Mouse (Mus musculus): ENCODE data around the gene Sfmbt1. TPM values are rescaled to one million over a fixed set of nuclear protein-coding genes. Genes with fewer than 3 reads are reported as not detected.
A peak's percentile ranks its signal among the peaks of the same experiment; 100 is the strongest.

Sfmbt1 gene
- polyA plus RNA-seq, 1 experiment: 2.9 TPM

DNA sequence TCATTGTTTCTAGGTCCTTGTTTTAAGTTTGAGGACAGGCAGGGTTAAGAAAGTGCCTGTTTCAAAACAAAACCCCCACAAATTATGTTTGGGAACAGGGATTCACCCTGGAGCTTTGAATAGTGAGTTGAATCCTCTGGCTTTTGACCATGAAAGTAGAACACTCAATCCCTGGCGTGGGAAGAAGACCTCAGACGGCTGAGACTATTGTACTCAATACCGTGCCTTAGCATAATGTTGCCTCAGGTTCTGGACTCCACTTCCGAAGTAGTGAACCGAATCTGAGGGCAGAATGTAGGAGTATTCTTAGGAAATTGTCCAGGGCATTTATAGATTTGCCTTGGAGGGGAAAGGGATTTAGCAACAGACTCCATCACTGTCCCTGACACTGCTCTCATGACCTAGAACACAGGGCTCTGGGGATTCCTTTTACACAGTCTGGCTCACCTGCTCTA, 110.4 kb downstream of the Sfmbt1 start:
- peak; percentile 98 for DNase-seq (ENCODE audit: low read depth)

DNA sequence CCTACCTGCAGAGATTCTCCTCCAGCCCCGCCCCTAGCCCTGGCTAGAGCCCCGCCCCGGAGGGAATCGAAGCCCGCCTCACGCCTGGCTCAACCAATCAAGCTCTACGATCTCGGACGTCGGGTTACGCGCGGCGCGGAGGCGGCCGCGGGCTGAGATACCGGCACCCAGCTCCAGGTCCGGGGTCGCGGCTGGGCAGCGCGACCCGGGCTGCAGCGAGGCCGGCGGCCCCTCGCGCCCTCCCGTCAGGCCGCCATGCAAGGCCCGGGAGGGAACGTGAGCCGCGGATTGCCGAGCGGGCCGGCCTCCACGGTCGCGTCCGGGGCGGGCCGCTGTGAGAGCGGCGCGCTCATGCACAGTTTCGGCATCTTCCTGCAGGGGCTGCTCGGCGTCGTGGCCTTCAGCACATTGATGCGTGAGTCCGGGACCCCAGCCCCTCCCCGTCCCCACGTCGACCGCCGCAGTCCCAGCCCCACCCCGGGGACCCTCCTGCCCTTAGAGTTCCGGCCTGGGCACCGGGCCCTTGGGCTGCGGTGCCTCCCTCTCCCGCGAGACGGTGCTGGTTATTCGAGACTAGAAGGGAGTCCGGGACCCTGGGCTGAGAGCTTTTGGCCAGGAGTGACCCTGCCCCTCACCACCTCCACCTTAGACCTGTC, 111.0 kb downstream of the Sfmbt1 start, which contains the start of gene Tmem110:
TSS of gene Tmem110 (plus strand) at position 115 of the 656 bp plus-strand sequence.
- DNase-seq (ENCODE audit: low read depth): no peak

DNA sequence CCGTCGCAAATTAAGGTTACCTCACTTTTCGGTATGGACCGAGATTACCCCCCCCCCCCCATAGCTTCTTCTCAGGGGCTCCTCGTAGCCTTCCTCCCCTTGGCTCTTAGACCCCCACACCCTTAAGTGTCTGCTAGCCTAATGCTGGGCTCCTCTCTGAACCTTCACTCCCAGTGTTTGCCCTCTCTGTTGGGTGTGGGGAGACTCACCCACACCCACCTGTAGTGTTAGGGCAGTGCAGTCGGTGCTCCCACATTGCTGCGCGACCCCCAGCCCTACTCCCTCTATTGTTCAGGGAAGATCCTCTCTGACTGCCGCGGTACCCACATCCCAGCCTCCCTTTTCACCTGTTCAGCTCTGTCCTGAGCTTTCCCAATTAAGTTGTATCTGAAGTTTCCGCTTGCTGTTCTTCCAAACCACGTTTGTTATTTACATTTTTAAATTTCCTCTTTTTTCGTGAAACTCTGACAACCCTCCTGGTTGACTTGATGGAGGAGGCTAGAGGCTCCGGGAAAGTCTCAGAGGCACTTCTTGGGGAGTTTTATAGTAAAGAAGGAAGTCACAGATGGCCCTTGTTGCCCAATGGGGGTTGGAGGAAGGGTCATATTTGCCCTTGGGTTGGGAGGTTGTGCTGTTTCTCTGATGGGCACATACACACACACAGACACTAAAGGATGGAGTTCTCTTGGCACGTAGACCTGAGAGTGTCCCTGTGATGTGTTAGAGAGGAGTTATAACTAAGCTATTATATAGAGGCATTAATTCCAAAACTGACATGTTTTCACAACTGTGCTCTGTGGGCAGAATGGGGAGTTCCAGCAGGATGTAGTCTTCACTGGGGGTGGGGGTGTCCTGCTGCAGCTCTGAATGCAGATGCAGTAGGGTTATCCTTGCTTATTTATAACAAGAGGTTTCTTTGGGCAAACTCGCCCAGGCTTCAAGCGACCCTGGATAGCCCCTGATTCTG, 111.8 kb downstream of the Sfmbt1 start:
- no peak for DNase-seq (ENCODE audit: low read depth)

DNA sequence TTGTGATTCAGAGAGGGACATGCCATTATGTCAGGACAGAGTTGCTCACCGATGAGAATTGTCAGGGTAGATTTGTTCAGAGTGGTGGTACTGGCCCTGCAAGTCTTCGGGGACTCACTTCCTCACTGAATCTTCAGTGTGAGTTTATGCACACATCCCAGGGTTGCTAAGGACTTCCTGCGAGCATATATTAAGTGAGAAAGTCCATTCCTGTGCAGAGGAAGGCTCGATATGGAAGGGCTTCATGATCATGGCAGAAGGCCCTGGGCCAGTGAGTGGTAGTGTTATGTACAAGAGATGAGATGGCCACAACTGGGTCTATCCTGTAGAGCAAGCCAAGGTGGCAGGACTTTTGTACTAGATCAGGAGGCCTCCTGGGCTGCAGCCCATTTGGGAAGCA, 112.8 kb downstream of the Sfmbt1 start:
- DNase-seq (ENCODE audit: low read depth): no peak

DNA sequence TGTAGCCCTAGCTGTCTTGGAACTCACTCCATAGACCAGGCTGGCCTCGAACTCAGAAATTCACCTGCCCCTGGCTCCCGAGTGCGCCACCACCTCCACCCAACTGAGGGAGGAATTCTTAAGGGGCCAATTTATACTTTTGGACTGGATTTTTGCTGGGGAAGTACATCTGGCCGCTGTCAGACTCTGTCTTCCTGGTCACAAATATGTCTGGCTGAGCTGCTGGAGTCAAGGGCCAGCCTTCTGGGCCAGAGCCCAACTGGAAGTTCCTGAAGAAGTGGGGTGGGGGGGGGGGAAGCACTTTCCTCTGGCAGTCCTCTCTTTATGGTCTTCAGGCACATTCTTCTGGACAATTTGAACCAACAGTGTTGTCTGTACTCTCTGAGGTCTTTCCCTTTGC, 113.4 kb downstream of the Sfmbt1 start:
- no peak for DNase-seq (ENCODE audit: low read depth)

DNA sequence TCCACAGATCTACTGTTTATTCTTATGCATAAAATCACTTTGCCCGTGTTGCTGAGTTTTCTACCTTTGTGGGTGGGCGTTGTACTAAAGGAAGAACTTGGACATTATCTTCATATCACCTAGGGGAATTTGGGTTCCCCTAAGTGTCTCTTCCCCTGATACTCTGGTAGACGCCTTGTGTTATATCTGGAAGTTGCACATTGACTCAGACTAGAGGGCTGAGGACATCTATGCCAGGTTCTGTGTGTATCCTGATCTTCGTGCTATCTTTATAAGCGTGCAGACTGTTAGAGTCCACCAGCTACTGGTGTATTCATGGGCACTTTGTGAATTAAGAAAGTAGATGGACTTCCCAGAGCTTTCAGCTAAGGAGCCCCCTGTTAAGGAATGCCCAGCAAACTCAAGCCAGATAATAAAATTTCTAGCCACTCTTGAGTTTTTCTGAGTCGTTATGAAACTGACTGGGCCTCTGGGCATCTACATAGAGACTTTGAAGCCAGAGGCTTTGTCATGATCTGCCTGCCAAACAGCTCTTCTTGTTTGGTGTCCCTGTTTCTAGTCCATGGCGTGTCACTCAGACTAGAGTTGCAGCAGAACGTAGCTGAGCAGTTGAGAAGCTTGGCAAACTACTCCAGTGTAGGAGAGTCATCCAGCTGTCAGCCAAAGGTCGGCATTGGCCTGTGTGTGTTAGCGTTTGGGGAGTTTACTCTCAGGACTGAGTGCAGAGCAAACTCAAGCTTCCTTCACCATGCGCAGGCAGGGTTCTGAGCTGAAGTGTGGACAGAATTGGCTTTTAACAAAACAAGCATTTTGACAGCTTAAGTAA, 114.2 kb downstream of the Sfmbt1 start:
- DNase-seq (ENCODE audit: low read depth): peak; percentile 64

DNA sequence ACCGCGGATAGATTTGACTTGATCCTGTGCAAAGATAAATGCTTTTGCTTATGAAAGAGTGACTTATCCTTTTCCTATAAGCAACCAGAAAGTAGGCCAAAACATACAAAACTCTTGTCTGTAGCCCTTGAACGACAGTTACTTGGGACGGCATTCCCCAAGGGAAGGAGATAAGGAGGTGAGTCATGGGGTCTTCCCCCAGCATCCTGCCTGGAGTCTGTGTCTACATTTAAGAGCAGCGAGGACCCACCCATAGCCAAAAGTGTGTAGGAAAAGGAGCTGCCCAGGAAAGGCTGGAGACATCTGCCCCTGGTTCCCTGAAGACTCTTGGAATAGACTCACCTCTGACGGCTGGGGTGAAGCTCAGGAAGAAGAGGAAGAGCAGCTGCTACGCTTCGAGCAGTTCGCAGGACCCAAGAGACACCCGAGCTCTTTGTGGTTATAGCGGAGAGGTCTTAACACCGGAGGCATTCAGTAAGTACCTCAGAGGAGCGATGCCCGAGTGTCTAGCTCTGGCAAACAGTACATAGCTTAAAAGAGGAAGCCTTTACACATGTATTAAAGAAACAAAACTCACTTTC, 122.9 kb downstream of the Sfmbt1 start:
- DNase-seq (ENCODE audit: low read depth): no peak

DNA sequence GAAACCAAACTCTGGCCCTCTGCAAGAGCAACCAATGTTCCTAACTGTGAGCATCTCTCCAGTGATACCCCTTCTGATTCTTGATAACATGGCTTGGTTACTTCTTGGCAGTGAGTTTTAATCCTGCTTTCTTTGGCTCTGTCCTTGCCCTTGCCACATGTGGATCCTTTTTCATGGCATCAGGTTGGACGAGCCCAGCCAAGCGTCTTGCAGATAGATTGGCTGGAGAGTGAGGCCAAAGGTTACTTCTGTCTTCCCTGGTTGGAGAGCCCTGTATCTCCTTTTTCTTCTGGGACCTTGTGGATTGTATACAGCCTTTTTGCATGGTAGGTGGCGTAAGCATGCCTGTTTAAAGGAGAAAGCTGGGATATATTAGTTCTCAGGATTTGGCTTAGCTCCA, 129.1 kb downstream of the Sfmbt1 start:
- no peak for DNase-seq (ENCODE audit: low read depth)

DNA sequence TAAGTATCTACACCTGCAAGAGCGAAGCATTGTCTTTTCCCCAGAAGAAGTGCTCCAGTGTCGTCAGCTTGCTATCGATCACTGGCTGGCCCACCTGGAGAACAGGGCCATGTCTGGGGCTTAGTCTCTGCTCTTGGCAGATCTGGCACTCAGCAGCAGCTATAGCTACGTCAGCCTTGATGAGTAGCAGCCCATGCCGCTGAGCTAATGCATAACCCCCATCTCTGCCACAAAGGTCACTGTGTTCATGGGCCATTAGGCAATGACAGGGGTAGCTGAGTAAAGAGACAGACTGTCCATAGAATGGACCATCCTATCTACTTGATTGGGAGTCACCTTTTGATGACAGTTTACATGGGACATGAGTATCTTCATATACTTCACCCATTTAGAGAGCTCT, 135.9 kb downstream of the Sfmbt1 start:
- DNase-seq (ENCODE audit: low read depth): no peak

DNA sequence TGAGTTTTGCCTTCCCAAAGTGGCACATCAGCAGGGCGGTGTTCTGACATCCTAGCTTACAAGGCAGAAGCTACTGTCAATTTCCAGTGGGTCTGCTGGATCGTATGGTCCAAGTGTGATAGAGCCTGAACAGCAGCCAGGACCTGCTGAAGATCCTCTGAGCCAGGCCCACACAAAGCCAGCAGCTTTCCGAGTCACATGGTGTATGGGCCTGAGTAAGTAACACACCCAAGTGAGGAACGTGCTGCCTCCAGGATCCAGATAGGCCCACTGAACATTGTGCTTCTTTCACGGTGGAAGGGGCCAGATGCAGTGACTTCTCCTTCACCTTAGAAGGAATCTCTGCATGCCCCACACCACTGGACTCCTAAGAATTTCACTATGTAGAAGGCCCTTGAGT, 137.7 kb downstream of the Sfmbt1 start:
- DNase-seq (ENCODE audit: low read depth): no peak

DNA sequence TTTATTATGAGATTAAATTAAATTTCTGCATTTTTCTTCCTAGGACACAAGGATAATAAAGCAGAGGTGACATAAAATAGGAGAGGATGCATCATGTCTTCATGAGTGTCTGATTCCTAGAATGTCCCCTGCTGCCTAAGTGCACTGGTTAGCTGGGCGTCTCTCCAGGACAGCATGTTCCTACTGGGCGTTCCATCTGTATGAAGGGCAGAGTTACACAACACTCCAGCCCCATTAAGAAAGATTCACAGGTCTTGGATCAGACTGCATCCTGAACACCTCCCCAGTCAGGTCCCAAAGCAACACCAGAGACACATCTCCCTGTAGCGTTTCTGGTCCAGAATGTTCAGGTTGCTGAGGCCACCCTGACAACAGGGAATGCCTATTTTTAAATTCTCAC, 140.7 kb downstream of the Sfmbt1 start:
- no peak for DNase-seq (ENCODE audit: low read depth)

DNA sequence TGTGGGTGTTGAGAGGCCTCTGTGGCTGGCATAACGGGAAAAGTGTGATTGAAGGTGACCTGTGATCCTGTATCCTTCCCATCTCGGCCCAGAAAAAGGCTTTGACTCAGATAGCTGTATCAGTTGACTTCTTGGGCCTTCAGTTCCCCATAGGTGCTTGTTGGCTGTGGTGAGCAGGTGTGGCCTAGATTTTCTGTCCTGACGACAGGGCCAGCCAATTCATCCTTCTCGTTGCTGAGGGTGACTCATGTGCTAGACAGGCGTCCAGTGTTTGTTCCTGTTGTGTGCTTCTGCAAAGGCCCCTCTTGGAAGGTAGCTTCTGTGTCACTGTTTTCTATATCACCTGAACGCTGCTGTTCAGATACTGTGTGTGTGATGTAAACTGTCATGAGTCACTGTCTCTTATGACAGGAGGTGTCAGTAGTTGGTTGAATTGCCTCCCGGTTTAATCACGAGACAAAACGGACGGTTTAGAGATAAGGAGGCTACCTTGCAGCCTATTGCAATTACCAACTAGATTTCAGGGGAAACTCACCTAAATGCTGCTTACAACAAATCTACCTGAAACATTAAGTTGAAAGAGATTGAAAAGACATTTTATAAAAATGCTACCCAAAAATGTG, 142.3 kb downstream of the Sfmbt1 start:
- no peak for DNase-seq (ENCODE audit: low read depth)

DNA sequence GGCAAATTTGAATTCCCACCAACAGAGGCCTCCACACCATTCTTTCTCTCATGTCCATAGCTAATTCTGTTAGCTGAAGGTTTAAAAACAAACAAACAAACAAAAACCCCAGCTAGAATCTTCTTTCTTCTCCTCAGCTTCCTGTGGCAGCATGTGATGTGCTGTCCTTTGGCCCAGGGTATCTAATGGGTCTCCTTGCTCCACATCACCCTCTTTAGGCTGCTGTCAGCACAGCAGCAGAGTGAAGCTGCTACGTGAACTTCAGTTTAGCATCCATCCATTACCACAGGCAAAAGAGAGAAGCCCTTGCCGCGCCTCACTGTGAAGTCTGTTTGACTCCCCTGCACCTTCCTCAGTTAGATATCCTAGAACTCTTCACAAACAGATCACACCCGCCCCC, 143.3 kb downstream of the Sfmbt1 start:
- DNase-seq (ENCODE audit: low read depth): no peak

DNA sequence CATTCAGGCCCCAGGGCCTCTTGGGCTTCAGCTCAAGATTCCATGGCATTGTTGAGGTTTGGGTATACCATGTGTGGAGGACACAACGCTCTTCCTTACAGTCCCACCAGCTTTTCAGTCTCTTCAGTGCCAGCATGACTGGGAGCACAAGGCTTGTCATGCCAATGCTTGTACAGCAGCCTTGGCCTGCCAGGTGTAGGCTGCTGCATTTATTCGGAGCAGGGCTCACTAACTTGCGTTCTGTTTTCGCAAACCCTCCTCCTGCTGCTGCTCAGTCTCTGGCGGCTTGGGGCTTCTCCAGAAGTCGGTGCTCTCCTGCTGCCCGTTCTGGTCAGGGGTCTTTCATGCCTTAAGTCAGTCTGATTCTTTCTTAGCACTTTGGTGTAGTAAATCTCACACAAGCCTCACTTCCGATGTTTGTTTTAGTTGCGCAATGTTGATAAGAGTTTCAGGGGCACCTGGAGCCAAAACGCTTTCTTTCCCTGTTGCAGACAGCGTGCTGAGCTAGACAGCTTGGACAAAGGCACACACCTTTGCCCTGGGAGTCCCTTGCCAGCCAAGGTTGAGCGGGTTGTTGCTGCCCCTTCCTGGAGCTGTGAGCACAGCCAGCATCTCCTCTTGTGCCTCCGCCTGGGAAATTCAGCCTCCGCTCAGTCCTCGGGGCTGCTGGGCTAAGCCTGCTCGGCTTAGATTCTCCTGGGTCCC, 146.9 kb downstream of the Sfmbt1 start:
- DNase-seq (ENCODE audit: low read depth): no peak

DNA sequence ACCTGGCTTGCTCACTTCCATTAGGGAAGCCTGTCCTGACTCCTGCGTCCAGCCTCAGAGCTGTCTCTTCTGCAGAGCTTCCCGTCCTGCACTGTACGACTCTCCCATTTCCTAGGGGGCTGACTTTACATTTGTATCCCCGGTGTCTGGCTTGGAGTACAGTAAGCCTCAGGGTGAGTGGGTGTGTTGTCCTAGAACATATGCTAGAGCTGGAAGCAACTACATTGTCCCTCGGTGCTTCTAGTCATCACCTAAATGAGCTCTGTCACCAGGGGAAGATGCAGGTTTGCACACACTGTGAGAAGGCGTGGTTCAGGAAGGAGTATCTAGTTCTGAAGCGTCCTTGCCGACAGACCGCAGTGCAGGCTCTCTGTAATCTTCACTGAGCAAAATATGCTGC, 147.7 kb downstream of the Sfmbt1 start:
- DNase-seq (ENCODE audit: low read depth): no peak

DNA sequence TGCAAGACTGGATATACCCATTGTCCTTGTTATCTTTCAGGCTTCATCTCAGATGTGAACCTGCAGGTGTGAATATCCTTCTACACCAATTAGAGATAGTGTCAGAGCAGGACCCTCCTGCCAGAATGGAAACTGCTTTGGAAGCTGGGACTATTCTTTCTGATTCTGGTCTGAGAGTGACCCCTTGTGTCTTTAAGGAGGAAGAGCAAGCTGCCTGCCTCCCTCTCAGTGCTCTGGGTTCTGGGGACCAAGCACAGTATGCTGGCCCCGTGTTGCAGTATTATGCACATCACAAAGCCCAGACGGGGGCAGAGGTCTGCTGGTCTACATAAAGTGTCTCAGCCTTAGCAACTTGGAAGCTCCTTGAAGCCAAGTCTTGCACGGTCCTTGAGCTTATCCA, 150.7 kb downstream of the Sfmbt1 start:
- no peak for DNase-seq (ENCODE audit: low read depth)

DNA sequence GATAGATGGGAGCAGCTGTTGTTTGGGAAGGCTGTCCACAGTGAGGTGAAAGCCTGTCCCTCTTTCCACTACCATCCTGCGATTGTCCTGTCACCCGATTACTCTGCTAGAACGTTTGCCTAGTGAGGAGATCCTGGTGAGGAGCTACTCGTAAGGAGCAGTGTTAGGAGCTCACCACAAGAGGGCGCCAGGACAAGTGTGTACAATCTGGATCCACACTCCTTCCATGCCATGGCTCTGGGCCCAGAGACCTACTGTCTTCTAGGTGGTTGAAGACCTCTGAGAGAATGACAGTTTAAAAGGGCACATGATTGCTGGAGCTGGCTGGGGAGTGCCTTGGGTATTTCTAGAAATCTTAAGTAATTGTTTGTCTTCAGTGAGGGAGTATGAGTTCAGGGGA, 152.4 kb downstream of the Sfmbt1 start:
- DNase-seq (ENCODE audit: low read depth): no peak

DNA sequence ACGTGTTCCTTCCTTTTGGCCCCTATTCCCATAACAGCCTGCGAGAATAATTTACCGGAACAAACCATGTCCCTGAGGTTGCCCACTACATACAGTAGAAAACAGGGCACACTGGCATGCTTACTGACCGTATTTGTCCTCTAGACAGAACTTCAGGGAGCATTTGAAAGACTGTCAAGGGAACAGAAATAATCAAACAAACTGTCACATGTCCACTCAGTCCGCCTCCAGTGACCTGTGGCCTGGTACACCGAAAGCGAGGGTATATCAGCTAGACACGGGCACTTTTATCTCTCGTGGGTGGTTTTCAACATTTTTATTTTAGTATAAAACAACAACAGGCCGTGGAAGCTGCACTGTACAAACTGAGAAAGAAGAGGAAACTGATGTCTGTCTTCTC, 154.2 kb downstream of the Sfmbt1 start:
- DNase-seq (ENCODE audit: low read depth): no peak

DNA sequence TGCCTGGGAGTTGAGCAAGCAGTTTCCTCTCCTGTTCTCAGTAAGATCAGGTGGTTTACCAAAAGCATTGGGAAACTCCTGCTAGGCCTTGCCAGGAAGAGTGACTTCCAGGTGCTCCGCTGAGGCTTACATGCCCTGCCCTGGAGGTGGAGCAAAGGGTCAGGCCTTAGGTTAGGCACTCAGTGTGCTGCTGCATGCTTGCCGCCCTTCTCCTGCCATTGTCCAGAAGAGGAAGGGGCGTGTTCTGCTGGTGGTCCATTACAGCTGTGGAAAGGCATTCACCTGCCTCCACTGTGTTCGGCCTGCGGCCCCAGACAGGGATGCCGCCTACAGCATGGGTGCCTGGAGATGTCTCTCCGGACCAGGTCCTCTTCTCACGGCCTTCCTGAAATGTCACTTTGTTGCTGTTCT, 154.7 kb downstream of the Sfmbt1 start:
- peak; percentile 72 for DNase-seq (ENCODE audit: low read depth)

Data from gonadal fat pad, adult 2 months (tissue).